Mouse (Mus musculus): ENCODE measurements around the gene Ankrd34b.

The Ankrd34b gene

DNA sequence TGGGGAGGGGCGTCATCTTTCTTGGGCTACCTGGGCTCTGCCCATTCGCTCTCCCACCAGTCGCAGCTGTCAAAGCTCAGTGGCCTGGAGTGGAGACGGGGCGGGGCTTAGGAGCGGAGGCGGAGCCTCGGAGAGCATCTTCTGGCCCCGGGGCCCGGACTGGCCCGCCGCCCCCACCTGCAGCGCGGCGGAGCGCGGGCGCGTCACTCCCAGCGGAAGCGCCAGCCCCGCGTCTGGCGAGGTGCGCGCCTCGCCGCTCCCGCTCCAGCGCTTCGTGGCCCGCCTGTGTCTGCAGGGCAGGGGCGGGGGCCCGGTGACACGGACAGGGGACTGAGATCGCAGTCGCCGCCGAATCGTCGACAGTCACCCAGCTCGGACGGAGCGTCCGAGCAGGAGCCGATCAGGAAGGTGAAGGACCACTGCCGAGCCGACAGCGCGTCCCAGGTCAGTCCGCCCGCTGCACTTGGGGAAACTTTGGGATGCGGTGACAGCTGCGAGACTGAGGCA is at the start of gene Ankrd34b:
Ankrd34b (plus strand) TSS at position 139 of the 507 bp plus-strand sequence.
- DNase-seq (ENCODE audit: low spot score): no peak

DNA sequence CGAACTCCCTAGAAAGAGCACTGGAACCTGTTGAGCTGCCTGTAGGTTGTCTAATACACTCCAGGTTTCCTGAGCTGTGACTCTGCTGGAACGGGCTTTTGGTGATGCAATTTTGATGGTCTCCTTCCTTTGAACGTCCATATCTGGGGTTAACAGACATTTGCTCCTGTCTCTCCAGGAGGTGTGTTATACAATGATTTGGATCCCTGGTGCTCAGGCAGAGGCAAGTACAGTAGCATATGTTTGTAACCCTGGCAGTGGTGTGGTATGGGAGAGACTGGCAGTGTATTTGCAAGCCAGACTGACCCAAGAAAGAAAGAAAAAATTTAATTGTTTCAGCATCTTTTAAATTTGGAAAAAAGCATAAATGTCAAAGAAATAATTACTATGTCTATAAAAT is 38.3 kb upstream of the Ankrd34b start:
- DNase-seq (ENCODE audit: low spot score): no peak

DNA sequence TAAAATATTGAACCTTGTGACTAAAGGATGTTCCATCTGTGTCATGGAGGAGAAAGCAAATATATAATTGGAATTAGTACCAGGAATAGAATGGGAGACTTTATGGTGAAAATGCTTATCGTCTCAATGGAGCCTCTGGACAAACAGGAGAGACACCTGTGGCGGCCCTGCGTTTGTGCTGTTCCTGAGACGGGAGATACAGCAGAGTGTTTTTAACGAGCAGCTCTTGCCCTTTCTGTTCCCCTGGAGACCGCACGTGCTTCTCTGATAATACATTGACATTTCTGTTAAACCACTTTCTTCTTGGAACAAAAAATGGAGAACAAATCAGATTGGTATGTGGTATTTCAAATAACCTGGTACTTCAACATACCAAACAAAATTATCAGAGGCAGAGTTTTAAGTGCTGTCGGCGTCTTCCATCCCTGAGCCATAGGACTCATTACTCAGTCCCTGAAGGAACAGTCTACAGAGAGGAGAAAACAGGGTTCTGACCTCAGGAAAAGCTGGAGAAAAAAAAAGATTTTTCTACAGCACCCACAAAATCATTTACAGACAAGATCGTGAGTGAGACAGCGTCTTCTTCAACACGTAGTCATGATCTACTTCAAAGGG is 32.5 kb upstream of the Ankrd34b start:
- DNase-seq (ENCODE audit: low spot score): no peak

DNA sequence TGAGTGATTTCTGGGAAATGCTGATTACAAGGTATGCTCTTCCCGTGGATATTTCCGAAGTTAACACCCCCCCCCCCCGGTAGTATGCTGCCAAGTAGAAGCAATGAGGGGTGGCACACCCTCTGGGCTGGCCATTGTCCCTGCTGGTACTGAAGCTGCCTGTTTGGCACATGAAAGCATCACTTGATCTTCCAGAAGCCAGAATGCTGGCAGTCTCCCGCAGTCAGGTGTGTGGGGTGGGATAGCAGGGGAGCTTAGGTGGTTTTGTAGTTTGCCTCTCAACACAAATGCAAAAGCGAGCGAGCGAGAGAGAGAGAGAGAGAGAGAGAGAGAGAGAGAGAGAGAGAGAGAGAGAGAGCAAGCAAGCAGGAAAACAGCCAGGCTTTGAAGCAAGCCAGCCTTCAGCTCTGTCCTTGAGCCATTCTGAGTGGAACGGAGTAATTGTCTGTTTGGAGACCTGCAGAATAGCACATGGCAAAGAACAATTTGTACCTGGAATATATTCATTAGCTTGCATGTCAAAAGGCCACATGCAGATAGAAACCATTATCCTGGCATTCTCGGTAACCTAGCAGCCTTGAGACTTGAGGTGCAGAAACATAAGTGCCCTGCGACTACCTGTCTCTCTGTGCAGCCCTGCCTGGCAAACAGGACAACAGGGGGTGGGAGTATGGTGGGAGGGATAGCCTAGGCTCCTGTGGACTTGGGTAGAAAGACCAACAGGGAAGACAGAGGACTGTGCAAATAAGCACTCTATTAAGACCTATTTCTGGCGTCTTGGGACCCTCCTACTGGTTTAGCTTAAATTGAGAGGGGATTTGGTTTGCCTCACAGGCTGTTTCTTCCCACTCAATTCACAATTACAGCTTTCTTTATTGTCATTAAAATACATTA is 27.0 kb upstream of the Ankrd34b start:
- DNase-seq (ENCODE audit: low spot score): no peak

DNA sequence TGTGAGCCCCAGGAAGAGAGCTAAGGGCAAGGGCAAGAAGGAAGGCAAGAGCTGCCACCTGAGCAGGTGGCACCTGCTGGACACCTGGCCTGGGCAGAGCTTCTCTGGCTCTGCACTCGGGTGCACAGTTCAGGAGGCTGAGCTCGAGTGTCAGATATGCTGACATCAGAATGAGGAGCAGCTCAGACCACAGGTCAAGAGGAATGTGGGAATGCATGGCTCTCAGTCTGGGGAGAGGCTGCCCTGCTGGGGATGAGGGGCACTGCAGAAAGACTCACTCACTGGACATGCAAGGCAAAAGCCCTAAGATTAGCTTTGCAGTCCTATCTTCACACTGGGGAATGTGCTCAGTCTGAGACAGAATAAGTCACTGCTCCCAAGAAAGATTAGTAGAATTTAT is 23.6 kb upstream of the Ankrd34b start:
- no peak for DNase-seq (ENCODE audit: low spot score)

- no peak for DNase-seq (ENCODE audit: low spot score)
These were observed 22.2 kb upstream of the Ankrd34b start for GRCm38 (mm10) chr13:92403496-92403895.

DNA sequence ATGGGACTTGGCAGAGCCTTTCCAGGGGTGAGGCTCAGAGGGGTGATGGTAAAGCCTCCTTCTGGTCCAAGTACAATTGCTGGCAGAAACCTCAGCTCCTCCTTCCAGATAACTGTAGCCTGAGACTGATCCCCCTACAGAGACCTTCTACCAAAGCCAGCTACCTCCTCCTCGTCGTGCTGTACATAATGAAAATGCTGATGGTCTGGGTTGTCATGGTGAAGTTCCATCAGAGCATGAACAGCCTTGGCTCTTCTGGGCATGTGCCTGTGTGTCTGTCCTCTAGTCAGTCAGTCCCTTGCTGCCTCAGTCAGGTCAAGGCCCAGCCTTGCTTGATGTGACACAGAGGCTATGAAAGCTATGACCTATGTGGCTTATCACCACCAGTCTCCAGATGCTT is 15.2 kb upstream of the Ankrd34b start:
- DNase-seq (ENCODE audit: low spot score): no peak

DNA sequence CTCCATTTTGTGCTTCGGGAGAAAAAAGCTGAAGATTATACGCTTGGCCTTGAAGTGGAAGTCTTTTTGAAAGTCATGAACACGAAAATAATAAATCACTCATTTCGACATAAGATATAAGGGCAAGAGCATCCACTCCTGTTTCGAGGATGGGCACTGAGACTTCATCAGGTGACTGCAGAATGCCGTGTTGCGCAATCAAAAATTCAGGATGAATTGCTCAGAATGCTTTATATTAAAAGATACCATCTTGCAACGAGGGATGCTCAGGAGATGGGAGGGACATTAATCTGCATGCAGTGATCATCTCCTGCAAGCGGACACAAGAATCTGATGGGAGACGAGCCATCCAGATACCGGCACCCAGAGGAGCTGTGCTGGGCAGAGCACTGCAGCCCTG is 6.1 kb upstream of the Ankrd34b start:
- no peak for DNase-seq (ENCODE audit: low spot score)

GRCm38 (mm10) chr13:92423711-92424110 is 2.0 kb upstream of the Ankrd34b start:
- no peak for DNase-seq (ENCODE audit: low spot score)

GRCm38 (mm10) chr13:92426294-92427051 is 777 bp downstream of the Ankrd34b start:
- DNase-seq (ENCODE audit: low spot score): no peak

DNA sequence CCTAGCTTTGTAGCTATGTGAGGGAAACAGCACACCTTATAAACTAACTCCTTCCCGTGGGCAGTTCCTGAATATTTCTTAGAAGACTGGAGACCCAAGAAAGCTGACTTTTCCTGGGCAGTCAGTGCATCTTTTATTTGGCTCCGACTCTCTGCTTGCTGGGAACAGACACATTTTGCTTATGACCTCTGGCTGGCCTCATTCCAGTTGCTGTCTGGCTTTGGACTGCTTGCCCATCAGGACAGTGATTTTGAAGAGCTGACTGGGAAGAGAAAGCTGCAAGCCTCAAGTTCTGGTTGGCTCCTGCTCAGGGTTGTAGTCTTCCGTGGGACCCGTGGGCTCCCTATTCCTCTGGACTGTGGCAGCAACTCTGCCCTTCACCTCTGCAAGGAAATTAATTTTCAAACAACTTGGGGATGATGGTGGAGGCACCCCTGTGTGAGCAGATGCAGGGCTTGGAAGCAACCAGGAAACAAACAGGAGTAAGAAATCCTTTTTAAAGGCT is 1.7 kb downstream of the Ankrd34b start:
- DNase-seq (ENCODE audit: low spot score): no peak

GRCm38 (mm10) chr13:92438656-92439055 is 13.0 kb downstream of the Ankrd34b start:
- DNase-seq (ENCODE audit: low spot score): no peak

DNA sequence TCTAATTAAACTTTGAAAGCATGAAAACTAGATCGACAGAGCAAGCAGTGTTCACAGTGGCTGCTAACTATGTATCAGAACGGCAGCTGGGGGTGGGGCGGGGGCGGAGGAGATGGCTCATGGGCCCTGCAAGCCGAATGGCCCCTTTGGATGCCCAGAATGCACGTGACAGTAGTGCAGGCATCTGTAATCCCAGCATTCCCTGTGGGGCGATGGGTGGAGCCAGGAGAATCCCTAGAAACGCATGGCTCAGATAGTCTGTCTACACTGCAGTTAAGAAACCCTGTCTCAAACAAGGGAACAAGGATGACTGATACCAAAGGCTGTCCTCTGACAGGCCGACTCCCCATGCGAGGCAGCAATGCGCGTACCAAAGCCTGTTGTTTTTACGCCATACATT is 14.6 kb downstream of the Ankrd34b start:
- DNase-seq (ENCODE audit: low spot score): no peak

DNA sequence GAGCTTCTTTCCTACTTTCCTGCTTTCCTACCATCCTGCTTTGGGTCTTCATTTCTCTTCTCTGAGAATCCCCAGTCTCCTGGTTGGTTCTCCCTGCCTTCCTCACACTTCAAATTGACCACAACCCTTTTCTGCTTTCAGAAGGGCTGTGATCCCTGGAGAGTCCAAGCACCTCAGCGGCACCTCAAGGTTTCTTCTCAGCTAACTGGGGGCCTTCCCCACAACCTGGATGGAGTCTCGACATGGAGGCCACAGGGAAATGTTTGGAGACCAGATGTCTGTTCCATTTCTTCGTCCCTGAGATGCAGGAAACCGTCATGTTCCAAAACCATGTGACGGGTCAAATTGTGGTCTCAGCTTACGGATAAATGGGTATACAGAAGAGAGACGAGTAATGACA is 21.2 kb downstream of the Ankrd34b start:
- DNase-seq (ENCODE audit: low spot score): no peak

- DNase-seq (ENCODE audit: low spot score): no peak
These were observed 39.0 kb downstream of the Ankrd34b start for GRCm38 (mm10) chr13:92464698-92465097.

- DNase-seq (ENCODE audit: low spot score): no peak
These were observed 42.2 kb downstream of the Ankrd34b start for GRCm38 (mm10) chr13:92467891-92468290.

DNA sequence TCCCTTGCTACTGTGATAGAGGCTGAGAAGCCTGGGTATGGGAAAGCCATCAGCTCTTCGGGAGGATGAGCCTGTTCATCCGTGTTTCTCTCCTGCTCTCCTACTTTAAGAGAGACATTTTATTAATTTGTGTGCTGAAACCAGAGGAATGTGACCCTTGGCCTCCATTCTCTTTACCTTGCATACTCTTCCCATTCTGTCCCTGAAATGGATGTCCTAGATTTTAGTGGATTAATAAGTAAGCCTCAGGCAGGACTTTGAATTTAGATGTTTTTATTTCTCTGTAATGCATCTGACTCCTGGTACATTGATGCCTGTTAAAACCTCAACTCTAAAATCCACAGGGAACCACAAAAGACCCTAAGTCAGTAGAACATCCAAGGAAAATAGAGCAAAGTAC is 43.7 kb downstream of the Ankrd34b start:
- DNase-seq (ENCODE audit: low spot score): no peak

DNA sequence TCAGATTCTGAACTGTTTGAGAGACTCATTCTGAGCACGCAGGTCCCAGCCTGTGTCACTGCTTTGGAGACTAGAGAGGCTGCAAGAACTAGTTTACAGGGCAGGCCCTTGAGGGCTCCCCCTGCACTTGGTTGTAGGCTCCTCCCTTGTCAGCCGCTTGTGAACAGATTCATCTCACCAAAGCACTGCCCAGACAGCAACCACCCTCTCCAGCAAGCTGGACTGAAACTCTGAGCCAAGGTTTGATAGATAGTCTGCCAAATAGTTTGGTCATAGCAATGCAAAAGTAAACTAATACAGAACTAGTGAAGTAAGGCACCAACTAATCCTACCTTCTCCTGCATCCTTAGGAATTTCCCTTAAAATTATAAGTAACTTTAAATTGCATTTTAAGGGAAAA is 44.5 kb downstream of the Ankrd34b start:
- no peak for DNase-seq (ENCODE audit: low spot score)

GRCm38 (mm10) chr13:92483348-92483747 is 57.7 kb downstream of the Ankrd34b start:
- DNase-seq (ENCODE audit: low spot score): peak; percentile 53

- peak; percentile 87 for DNase-seq (ENCODE audit: low spot score)
These were observed 58.3 kb downstream of the Ankrd34b start, which contains the start of gene Fam151b for GRCm38 (mm10) chr13:92483852-92484463. Gene Fam151b, minus strand, starts transcription at chr13:92484015.

DNA sequence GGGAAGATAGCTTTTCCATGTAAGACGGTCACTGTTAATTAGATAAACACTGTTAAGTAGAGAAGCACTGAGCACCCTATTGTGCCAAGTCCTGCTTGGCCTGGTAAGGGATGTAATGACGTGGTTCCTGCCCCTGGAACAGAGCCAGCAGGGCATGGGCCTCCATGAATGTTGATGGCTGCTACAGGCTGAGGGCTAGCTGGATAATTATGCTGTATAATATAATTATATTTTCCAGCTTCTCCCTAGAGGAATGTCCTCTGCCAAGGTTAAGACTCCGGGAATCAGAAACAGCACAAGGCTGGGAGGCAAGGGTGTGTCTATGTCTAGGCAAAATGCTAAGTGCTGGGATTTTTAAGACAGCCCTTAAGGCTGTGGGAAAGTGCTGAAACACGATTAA is 65.1 kb downstream of the Ankrd34b start:
- DNase-seq (ENCODE audit: low spot score): no peak

Measured in c-Kit-positive CD71-positive TER-119-positive erythroid progenitor cells, embryonic 14.5 days (primary cell).